Mouse (Mus musculus) layer of hippocampus, adult 2 months (tissue): Measurements from ENCODE around the gene Camk2n1. TPM values are rescaled to one million over a fixed set of nuclear protein-coding genes. Genes with fewer than 3 reads are reported as not detected.

Experiments used
- DNase-seq, 2 experiments: peaks; one replicate each; pipeline ENCODE4 v3.0.0; 2022; ENCODE audit warnings: low spot score in 2 of 2
- H3K27ac ChIP-seq: fragments of 200-600 bp; 2 replicates; pipeline ENCODE4 v1.8.1; 2022
- H3K4me3 ChIP-seq: fragments of 200-600 bp; 2 replicates; pipeline ENCODE4 v1.8.1; 2022; ENCODE audit warnings: mild to moderate bottlenecking
- CTCF ChIP-seq: fragments of 200-600 bp; conservative IDR thresholded peaks from 2 replicates; pipeline ENCODE4 v1.8.1; 2022; ENCODE audit warnings: antibody characterized with exemption, mild to moderate bottlenecking, moderate library complexity
- total RNA-seq, 2 experiments: library from RNA; stranded (reverse); gene quantifications; 2 replicates each; pipeline ENCODE4 v1.2.3; 2021

The Camk2n1 gene
- total RNA-seq, 2 experiments from 2014 or later: 378 to 385 TPM

DNA sequence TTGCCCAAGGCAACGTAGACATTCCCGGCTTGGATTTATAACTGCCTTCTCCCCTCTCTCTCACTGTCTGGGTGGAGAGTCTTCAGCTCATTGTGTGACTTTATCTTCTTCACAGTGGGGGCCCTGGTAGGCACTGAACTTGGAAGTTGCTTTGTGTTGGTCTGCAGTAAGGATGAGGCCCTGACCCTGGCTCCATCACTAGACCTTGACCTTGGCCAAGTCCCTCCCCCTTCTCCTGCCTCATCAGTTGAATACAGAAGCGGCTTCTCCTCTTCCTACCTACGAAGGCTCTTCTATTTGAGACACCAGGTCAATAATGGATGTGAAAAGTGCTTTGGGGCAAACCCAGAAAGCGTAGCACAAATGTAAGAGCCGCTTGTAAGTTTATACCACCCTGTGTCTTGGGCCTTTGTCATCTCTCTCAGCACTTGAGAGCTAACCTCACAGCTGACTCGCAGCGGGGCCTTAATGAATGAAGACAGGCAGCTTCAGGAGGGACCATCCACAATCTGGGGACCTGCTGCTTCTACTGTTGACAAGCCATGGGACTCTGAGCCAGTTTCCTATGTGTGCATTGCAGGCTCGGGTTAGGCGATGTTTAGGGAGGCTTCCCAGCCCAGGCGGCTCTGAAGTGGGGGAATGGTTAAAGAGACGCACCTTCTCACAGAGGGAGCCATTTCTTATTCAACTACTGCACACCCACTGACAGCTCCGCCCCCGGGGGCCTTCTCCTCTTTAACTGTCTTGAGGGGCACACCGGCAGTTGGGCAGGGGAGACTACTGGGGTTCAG lies 1.6 kb upstream of the Camk2n1 start:
- no peak overlapping the region for H3K4me3 ChIP-seq
- no peak for TF ChIP-seq CTCF
- H3K27ac ChIP-seq: peak overlapping the region; percentile 99; the same call in 1 of the 2 replicates
- no peak for DNase-seq

DNA sequence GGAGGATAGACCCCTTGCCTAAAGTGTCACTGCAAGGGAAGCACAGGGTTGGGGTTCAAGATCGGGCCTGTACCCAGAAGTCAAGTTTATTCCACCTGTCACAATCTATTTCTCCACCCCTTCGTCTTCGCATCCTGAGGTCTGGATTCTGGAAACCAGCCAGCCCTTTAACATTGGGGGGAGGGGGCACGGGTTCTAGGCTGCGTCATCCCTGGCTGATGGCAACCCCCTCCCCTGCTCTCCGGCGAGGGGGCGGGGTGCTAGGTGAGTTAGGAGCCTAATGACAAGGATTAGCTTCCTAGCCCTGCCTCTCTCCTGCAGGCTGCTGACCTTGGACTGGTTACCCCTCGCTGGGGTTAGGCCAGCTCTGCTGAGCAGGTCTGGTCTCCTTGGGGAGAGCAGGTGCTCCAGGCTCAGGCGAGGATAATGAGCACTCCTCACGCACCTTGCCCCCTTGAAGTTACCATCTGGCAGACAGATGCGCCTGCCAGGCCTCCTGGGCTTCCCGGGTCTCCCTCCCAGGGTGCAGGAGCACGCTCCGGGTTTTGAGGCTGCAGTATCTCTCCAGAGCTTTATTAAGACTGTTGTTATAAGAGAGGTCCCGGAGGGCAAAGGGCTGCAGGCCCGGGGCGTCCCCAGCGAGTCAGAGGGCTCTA lies 889 bp upstream of the Camk2n1 start:
- no peak for TF ChIP-seq CTCF
- peak overlapping the region; percentile 99 for H3K27ac ChIP-seq
- peak overlapping the region; percentile 96 for H3K4me3 ChIP-seq
- no peak for DNase-seq

DNA sequence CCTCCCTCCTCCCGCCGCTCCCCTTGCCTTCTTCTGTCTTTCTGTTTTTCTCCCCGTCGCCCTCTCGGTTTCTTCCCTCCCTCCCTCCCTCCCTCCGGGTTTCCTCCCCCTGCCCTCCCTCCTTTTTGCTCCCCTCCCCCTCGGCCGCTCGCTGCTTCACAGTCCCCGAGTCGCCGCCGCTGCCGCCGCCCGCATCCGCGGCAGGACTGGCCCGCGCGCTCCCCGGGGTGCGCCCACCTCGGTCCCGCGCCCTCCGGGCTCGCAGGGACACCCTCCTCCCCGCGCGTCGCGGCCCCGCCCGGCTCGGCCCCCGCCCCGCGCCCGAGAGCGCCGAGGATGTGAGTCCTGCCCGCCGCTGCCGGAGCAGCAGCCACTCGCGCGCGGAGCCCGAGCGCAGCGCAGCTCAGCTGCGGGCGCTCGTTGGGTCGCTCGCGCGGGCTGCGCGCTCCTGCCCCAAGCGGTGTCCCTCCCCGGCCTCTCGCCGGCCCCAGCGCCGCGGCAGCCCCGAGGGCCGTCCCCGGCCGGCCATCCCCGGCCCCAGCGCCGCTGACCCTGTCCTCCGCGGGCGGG lies 542 bp downstream of the Camk2n1 start:
- Histone ChIP-seq H3K4me3 (peak overlapping the region; percentile 96), H3K27ac (peak overlapping the region; percentile 99)
- TF ChIP-seq CTCF: no peak
- peak; percentile 67 to 68 for DNase-seq

DNA sequence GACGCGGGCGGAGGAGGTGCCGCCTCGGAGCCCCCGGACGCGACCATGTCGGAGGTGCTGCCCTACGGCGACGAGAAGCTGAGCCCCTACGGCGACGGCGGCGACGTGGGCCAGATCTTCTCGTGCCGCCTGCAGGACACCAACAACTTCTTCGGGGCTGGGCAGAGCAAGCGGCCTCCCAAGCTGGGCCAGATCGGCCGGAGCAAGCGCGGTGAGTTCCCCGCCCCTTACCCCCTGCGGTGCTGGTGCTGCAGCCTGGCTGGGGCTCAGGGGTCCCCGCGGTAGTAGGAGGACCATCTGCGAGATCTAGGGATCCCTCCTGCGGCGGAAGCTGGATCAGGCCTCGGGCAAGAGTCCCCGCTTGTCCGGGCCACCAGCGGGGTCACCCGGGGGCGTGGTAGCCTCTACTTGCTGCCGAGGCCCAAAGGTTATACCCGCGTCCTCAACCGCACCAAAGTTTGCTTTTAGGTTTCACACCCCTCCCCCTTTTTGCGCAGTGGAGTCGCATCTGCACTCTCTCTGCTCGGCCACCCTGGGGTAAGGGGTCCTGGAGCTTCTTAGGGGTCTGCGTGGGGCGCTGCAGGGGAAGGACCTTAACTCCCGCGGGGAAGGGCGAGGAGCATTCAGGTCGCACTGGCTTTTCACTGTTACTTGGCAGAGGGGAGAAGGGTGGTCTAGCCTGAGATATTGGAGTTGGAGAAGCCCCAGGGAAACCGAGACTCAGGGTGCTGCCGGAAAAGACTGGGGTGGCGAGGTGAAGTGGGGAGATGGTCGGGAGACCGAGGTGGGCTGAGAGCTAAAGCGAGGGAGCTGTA lies 1.2 kb downstream of the Camk2n1 start:
- peak overlapping the region; percentile 96 for H3K4me3 ChIP-seq
- TF ChIP-seq CTCF: no peak
- H3K27ac ChIP-seq: peak overlapping the region; percentile 99
- no peak for DNase-seq

DNA sequence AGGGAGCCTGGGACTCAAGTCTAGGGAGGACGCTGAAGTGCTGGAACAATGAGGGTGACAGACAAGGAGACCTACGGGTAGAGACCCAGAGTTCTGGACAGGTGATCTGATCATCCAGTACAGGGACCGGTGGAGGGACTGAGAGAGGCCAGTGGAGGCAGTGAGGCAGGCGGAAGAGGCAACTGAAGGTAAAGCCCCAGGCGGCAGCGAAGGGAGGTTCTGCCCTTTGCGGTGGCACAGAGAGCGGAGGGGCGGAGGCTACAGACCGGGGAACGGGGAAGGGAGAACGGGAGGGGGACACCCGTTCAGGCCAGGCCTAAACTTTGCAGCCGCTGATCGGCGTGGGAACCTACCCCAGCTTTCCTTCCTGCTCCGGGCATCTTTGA lies 1.8 kb downstream of the Camk2n1 start:
- no peak for TF ChIP-seq CTCF
- DNase-seq: no peak

DNA sequence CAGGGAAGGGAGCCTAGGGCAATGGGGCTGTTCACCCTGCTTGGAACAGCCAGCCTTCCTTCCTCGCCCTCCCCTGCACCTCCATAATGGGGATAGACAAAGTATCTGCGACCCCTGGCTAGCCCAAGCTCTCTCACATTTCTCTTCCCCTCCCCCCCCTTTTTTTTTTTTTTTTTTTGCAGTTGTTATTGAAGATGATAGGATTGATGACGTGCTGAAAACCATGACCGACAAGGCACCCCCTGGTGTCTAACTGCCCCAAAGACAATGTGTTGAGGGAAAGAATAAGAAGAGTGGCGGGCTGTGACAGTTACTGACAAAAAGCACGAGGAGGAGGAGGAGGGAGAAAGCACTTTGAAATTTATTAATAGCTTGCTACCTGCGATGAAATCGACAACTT lies 2.4 kb downstream of the Camk2n1 start:
- H3K4me3 ChIP-seq: peak overlapping the region; percentile 96
- TF ChIP-seq CTCF: peak; percentile 45
- H3K27ac ChIP-seq: peak overlapping the region; percentile 99
- DNase-seq: no peak

More for the DNA sequence above, 1.8 kb downstream of the Camk2n1 start:
- Histone ChIP-seq H3K27ac (peak overlapping the region; percentile 99), H3K4me3 (peak overlapping the region; percentile 96)

DNA sequence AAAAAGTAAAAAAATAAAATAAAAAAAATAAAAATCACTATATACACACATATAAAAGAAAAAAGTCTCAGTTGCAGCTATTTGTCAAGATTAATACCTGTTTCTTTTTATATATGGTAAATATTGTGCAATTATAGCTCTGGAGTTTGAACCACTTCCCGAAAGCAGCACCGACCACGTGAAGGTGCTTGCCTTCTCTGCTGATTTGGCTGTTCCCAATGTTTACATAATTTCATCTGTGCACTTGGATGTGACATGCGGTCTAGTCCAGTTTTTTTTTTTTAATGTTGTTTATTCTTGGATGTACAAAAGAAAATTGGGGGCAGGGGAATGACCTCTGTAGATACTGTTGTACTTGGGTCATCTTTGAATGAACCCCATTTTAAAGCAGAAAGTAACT lies 3.0 kb downstream of the Camk2n1 start:
- H3K27ac ChIP-seq: peak overlapping the region; percentile 61
- DNase-seq: no peak
- TF ChIP-seq CTCF: no peak

DNA sequence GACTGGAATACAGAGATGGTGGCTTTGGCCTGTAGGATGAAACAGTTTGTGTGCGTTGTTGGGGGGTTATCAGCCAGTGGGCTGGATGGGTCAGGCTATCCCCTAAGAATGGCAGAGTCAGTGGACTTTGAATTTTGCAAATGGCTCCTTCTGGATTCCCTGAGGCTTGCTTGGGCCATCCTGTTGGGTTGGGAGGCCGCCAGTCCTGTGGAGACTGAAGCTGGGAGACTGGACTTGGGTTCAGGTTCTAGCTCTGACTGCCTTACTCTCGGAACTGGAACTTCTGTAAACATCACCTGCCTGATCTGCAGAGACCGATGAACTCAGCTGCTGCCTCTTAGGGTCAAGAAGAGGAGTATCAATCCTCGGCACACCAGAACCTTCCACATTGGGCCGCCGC lies 4.1 kb downstream of the Camk2n1 start:
- no peak for TF ChIP-seq CTCF
- DNase-seq: no peak
- Histone ChIP-seq H3K27ac (peak overlapping the region; percentile 61), H3K4me3 (peak overlapping the region; percentile 96)

More for the DNA sequence above, 3.0 kb downstream of the Camk2n1 start:
- H3K4me3 ChIP-seq: peak overlapping the region; percentile 96

DNA sequence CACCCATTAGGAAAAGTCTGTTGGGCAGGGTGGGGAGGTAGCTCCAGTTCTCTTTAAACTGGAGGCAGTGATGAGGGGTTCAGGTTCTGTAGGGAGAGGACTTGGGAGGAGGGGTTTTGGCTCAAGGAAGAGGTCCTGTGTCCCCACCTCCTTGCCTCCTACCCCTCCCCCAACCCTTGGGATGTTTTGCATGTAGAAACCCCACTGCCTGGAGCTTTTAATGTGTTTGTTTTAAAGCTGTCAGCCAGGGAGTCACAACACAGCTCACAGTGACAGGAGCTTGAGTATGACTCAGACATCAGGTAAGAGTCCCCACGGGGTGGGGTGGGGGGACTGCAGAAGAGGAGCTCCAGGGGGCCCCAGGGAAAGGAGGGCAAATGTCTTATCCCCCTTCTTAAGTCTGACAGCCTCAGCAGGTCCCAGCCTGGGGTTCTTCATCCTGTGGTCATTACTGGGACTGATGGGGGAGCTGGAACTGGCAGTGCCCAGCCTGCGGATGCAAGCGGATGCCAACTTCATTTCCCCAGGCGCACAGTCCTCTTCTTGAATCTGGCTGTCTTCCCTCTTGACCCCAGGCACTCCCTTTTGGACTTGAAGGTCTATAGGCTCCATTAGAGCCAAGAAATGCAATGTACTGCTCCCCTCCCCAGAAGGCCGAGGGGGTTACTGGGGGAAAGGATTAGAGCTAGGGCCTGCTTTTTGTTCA lies 4.8 kb downstream of the Camk2n1 start:
- peak overlapping the region; percentile 71 for H3K27ac ChIP-seq
- H3K4me3 ChIP-seq: peak overlapping the region; percentile 3; the same call in 1 of the 2 replicates
- TF ChIP-seq CTCF: no peak
- DNase-seq: no peak

DNA sequence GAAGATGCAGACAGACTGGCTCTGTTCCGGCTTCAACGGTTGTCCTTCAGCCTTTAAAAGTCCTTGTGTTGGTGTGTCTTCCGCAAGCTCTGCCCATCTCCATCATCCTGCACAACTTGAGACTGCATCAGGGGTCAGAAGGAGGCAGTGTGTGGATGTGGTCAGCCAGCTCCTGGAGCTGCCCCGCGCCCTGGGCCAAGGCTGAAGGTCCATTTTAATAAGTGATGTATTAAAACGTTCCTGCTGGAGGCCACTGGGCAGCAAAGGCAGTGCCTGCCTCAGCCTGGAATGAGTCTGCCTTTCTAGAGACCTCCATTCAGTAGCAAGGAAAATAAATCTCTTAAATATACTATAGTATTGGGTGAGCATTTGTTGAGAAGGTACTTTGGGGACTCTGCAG lies 5.7 kb downstream of the Camk2n1 start:
- no peak overlapping the region for H3K4me3 ChIP-seq
- H3K27ac ChIP-seq: peak overlapping the region; percentile 71
- no peak for TF ChIP-seq CTCF
- no peak for DNase-seq

DNA sequence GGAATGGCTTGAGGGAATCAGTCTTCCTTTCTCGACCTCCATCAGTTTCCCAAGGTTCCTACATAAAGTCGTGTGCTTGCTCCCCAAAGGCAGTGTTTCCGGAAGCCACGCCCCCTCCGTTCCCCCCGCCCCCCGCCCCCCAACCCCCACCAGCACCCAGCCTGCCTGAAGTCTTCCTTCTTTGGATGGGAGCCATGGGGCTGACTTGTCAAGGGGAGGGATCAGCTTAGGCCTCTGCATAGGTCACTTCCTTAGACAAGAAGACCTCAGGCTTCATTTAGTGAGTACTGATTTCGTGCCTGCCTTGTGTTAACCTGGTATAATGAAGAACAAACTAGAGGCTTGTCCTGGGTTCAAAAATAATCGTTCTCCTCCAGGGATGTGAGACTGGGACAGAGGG lies 6.8 kb downstream of the Camk2n1 start:
- TF ChIP-seq CTCF: no peak
- Histone ChIP-seq H3K27ac (no peak overlapping the region), H3K4me3 (no peak overlapping the region)
- DNase-seq: no peak

DNA sequence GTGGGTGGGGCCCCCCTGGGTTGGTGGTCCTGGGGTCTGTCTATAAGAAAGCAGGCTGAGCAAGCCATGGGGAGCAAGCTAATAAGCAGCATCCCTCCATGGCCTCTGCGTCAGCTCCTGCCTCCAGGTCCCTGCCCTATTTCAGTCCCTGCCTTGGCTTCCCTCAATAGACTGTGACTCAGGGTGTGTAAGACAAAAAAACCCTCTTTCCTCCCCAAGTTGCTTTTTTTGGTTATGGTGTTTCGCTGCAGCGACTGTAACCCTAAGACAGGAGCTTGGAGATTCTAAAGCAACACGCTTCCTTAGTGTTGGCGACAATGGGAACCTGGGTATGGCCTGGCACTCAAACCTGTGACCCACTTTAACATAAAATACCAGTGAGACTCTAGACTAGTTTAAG lies 7.4 kb downstream of the Camk2n1 start:
- TF ChIP-seq CTCF: no peak
- Histone ChIP-seq H3K4me3 (no peak overlapping the region), H3K27ac (no peak overlapping the region; the same call in 1 of the 2 replicates)
- no peak for DNase-seq
